Mouse (Mus musculus) stomach, postnatal 0 days (tissue): ENCODE measurements around the gene Pcolce.

Source experiments
- CTCF ChIP-seq: IDR thresholded peaks from 2 replicates; pipeline ENCODE4 v1.5.1; 2016; ENCODE audit warnings: antibody characterized with exemption, low read depth, mild to moderate bottlenecking, moderate library complexity
- EP300 ChIP-seq: optimal IDR thresholded peaks from 2 replicates; pipeline ENCODE3; 2016; ENCODE audit warnings: antibody characterized with exemption

DNA sequence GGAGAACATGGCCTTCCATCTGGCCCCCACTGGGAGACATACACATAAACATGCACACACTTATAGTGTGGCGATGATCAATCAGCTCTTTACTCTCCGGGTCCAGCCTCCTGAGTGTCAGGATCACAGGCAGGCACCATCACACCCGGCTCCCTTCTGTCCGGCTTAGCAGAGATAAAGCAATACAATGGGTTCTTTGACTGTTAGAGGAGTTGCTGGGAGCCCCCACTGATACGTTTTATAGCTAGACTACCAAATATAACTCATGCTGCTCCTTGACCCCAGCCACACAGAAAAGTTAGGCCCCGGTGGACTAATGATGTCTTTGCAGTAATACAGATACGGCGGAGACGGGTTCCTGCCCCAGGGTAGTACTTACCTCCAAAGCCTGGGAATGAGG, 49.5 kb upstream of the Pcolce start:
- no peak for TF ChIP-seq CTCF
- no peak for TF ChIP-seq EP300
